Mouse (Mus musculus): ENCODE results near the gene Znrd1. TPM values are rescaled to one million over a fixed set of nuclear protein-coding genes. Genes with fewer than 3 reads are reported as not detected.
A peak's percentile ranks its signal among the peaks of the same experiment; 100 is the strongest.

The Znrd1 gene
- total RNA-seq, 2 experiments from 2014 or later: 21.4 to 26.9 TPM

DNA sequence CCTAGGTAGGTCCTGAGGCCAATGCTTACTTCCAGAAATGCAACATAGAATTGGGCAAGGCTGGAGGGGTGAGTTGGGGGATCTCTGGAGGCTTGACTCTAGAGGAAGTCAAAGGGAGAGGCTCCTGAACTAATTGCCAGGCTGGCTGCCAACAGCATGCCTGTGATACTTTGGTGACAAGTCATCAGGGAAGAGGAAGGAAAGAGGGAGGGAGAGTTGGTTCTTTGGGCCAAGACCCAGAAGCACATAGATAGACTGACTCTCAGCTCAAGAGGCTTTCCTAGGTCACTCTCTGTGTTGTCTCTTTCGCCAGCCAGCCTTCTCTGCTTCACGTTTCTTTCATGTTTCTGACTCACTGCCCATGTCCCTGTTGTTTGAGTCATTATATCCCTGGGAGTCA lies 26.6 kb downstream of the Znrd1 start:
- peak; percentile 41 to 54 for DNase-seq

GRCm38 (mm10) chr17:36931130-36931529 lies 27.2 kb downstream of the Znrd1 start:
- intact Hi-C loops (cut with DNase I): no loop called here
- no peak for DNase-seq

More for the DNA sequence above, 26.6 kb downstream of the Znrd1 start:
- intact Hi-C loops (cut with DNase I): no loop called here

- peak; percentile 14 to 20 for DNase-seq
Observed at GRCm38 (mm10) chr17:36930233-36930632, 28.1 kb downstream of the Znrd1 start.

GRCm38 (mm10) chr17:36929236-36929932 lies 29.0 kb downstream of the Znrd1 start:
- no peak for DNase-seq
- intact Hi-C loops (cut with DNase I): no loop called here

More at GRCm38 (mm10) chr17:36930233-36930632, 28.1 kb downstream of the Znrd1 start:
- intact Hi-C loops (cut with DNase I): no loop called here

- intact Hi-C loops (cut with DNase I): no loop called here
- peak in 1 of 2 experiments; percentile 21 for DNase-seq
Observed at GRCm38 (mm10) chr17:36927496-36928120, 30.8 kb downstream of the Znrd1 start.

DNA sequence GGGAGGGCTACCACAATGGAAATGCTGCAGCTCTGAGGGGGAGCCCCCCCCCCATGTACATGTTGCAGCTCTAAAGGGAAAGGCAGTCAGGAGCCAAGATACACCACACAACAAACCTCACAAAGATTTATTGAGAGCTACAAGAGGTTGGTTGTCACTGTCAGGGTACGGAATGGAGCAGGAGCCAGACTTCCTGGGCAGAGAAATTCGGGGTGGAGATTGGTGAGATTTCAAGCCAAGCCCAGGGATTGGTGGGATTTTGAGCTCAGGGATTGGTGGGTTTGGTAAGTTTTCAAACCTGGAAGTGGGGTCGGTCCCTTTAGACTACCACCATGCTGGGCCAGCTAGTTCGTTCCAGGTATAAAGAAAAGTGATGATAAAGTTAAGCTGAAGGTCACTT lies 34.9 kb downstream of the Znrd1 start:
- intact Hi-C loops (cut with DNase I): no loop called here
- no peak for DNase-seq

DNA sequence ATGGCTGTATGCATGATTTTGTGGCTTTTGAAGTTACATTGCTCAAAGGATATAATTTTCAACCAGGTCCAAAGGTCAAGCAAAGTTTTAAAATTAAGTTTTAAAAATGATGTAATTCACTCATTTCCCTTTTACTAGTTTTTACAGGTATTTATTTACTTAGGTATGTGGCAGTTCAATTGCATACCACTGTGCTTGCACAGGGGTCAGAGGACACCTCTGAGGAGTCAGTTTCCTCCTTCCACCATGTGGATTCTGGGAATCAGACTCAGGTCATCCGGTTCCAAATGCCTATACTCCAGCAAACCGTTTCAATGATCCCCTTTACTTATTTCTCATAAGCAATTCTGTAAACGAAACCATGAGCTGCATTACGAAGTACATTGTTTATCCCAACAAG lies 35.6 kb downstream of the Znrd1 start:
- intact Hi-C loops (cut with DNase I): no loop called here
- no peak for DNase-seq

GRCm38 (mm10) chr17:36920239-36920638 lies 38.1 kb downstream of the Znrd1 start:
- no peak for DNase-seq
- intact Hi-C loops (cut with DNase I): no loop called here

DNA sequence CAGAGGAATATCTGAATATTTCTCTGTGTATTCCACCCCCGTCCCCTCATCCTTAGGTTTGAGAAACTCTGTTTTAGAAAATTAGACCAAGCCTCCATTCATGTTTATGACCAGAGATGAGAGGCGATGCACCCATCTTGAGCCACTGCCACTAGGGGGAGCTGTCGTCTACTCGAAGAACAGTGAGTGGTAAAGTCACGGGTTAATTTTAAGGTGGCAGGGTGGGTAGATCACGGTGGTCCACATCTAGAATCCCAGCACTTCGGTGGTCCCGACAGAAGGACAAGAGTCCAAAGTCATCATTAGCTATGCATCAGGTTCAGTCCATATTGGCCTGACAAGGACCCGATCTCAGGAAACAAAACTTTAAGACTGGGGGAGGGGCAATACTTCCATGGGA lies 43.3 kb downstream of the Znrd1 start:
- intact Hi-C loops (cut with DNase I): loop anchor here (1.0 to 5.0 kb wide), 4 partner anchors 28 to 132 kb away; partner anchors contain the start of genes Rnf39, Znrd1 and Znrd1as
- peak; percentile 69 to 79 for DNase-seq

- intact Hi-C loops (cut with DNase I): loop anchor here (2.0 kb wide), 1 partner anchor 29 kb away; the partner anchor contains the start of gene Rnf39
- peak; percentile 78 to 86 for DNase-seq
Observed at GRCm38 (mm10) chr17:36914108-36914507, 44.3 kb downstream of the Znrd1 start.

- no peak for DNase-seq
- intact Hi-C loops (cut with DNase I): no loop called here
Observed at GRCm38 (mm10) chr17:36912031-36912430, 46.3 kb downstream of the Znrd1 start.

- intact Hi-C loops (cut with DNase I): no loop called here
- DNase-seq: no peak
Observed at GRCm38 (mm10) chr17:36909802-36910201, 48.6 kb downstream of the Znrd1 start.

DNA sequence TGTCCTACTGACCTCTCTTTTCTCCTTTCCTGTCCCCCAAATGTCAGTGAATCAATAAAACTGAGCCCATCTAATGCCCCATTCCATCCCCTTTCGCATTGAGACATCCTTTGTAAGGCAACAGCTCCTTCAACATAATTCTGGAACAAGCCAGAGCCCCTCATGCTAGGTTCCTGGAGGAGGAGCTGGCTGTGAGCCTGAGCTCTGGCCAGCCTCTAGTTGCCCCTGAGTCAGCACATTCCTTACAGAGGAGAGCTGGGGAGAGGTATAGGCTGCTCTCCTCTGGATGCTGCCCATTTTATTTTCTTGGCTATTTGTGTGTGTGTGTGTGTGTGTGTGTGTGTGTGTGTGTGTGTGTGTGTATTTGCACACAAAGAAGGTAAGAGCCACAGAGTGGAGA lies 50.1 kb downstream of the Znrd1 start:
- intact Hi-C loops (cut with DNase I): no loop called here
- DNase-seq: no peak

Other genes starting within 250 kb of the Znrd1 start
- not detected for gene H2-M10.5, start 185.6 kb downstream of the Znrd1 start, total RNA-seq (2021)
- gene H2-M10.6, start 146.4 kb downstream of the Znrd1 start, total RNA-seq (2021): not detected
- gene Trim26, start 121.4 kb downstream of the Znrd1 start, total RNA-seq (2021): 10 to 100 TPM; 20.6 to 23.4 TPM
- gene Trim15, start 91.3 kb downstream of the Znrd1 start, total RNA-seq (2021): not detected
- gene Trim10, start 89.0 kb downstream of the Znrd1 start, total RNA-seq (2021): 1 to 10 TPM; 2.0 to 2.5 TPM
- gene Trim40, start 68.4 kb downstream of the Znrd1 start, total RNA-seq (2021): not detected
- not detected for gene Trim31, start 60.4 kb downstream of the Znrd1 start, total RNA-seq (2021)
- gene Rnf39, start 15.6 kb downstream of the Znrd1 start, total RNA-seq (2021): under 1 TPM; 0.49 to 0.57 TPM
- 10 to 100 TPM; 62.2 to 68.6 TPM for gene Ppp1r11, start 6.8 kb downstream of the Znrd1 start, total RNA-seq (2021)
- 1 to 10 TPM; 8.5 to 9.9 TPM for gene Znrd1as, start within 50 bp of the Znrd1 start, total RNA-seq (2021)
- gene 2410137M14Rik, start 22.7 kb upstream of the Znrd1 start, total RNA-seq (2021): not detected
- under 1 TPM; 0.15 to 0.31 TPM for gene H2-M5, start 31.0 kb upstream of the Znrd1 start, total RNA-seq (2021)
- 1 to 10 TPM; 3.7 to 4.6 TPM for gene Zfp57, start 42.6 kb upstream of the Znrd1 start, total RNA-seq (2021)
- gene Mog, start 64.8 kb upstream of the Znrd1 start, total RNA-seq (2021): not detected
- 10 to 100 TPM; 16.9 TPM for gene Gabbr1, start 87.4 kb upstream of the Znrd1 start, total RNA-seq (2021)
- not detected for gene Olfr90, start 129.9 kb upstream of the Znrd1 start, total RNA-seq (2021)
- gene Olfr91, start 139.7 kb upstream of the Znrd1 start, total RNA-seq (2021): not detected
- gene Olfr92, start 161.5 kb upstream of the Znrd1 start, total RNA-seq (2021): not detected
- not detected for gene Olfr93, start 202.9 kb upstream of the Znrd1 start, total RNA-seq (2021)
- gene Ubd, start 235.3 kb upstream of the Znrd1 start, total RNA-seq (2021): under 1 TPM in 1 of 2 experiments, not detected in 1; 0.80 TPM
- gene Olfr94, start 242.4 kb upstream of the Znrd1 start, total RNA-seq (2021): not detected